Mouse (Mus musculus): ENCODE measurements around the gene Fstl1.

GRCm38 (mm10) chr16:37790781-37791175 is 14.1 kb downstream of the Fstl1 start:
- TF ChIP-seq CTCF (IDR thresholded peaks at IDR 0.05; ENCODE audit: low read depth, low read length), result no peak
- no peak for TF ChIP-seq EP300 (IDR thresholded peaks at IDR 0.05; ENCODE audit: insufficient read depth, low read depth, low read length)
